Mouse (Mus musculus): Measurements from ENCODE around the gene Gnas. TPM values are rescaled to one million over a fixed set of nuclear protein-coding genes. Genes with fewer than 3 reads are reported as not detected.

Gene Gnas
- total RNA-seq (2021): 1,000 to 10,000 TPM; 3,043 to 3,192 TPM
- long read RNA-seq, experiment 1, transcript Gnas-207 (11 exons, 1,789 nt): minor isoform, 130 of 1,744 reads
- long read RNA-seq, experiment 1, transcript Gnas-211 (13 exons, 2,465 nt): minor isoform, 122 of 1,744 reads
- long read RNA-seq, experiment 1, transcript Gnas-206 (11 exons, 1,695 nt): minor isoform, 64 of 1,744 reads
- long read RNA-seq, experiment 1, transcript Gnas-208 (12 exons, 1,716 nt): major isoform, 904 of 1,744 reads
- long read RNA-seq, experiment 1, partial matches to known transcripts: 282 of 1,744 reads
- long read RNA-seq, experiment 1, other reads (novel, unspliced or antisense): 213 of 1,744 reads
- long read RNA-seq, experiment 2, transcript Gnas-207 (11 exons, 1,789 nt): minor isoform, 259 of 3,651 reads
- long read RNA-seq, experiment 2, transcript Gnas-211 (13 exons, 2,465 nt): minor isoform, 224 of 3,651 reads
- long read RNA-seq, experiment 2, transcript Gnas-208 (12 exons, 1,716 nt): major isoform, 2,188 of 3,651 reads
- long read RNA-seq, experiment 2, transcript Gnas-206 (11 exons, 1,695 nt): minor isoform, 123 of 3,651 reads
- long read RNA-seq, experiment 2, partial matches to known transcripts: 625 of 3,651 reads
- long read RNA-seq, experiment 2, other reads (novel, unspliced or antisense): 182 of 3,651 reads

DNA sequence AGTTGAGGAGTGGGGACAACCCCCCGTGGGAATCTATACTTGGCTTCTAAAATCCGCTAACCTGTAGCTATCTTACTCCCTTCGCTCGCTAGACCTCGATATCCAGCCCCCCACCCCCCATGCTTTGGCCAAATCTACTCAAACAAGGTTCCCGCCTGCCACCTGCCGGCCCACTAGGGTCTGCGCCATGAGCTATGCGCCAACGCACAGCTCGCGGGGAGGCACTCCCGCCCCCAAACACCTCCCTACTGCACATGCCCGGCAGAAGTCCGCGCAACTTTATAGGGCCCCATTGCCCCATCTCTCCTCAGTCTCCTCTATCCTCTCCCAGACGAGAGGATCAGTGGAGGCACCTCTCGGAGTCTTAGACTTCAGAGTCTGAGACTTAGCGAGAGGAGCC is at the start of gene Gnas:
Gene Gnas, plus strand, starts transcription at position 310 of the 400 bp plus-strand sequence.
- DNase-seq (ENCODE audit: low spot score in 2 of 2): no peak

DNA sequence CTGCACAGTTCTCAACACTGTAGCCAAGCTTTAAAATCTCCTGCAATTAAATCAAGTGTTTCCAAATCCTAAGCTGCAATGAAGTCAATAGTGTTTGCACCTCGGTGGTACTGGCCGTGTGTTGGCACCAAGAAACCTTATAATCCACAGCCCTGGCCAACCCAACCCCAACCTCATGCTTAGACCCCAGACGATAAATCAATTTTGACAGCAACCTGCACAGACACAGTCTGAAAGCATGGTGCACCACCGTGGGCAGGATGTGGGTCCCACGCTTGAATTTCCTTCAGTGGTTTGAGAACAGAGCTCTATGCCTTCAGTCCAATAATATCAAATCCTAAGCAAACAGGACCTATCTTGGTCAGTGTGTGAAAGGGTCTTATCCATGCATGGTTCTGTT is 41.7 kb upstream of the Gnas start:
- no peak for DNase-seq (ENCODE audit: low spot score in 2 of 2)

DNA sequence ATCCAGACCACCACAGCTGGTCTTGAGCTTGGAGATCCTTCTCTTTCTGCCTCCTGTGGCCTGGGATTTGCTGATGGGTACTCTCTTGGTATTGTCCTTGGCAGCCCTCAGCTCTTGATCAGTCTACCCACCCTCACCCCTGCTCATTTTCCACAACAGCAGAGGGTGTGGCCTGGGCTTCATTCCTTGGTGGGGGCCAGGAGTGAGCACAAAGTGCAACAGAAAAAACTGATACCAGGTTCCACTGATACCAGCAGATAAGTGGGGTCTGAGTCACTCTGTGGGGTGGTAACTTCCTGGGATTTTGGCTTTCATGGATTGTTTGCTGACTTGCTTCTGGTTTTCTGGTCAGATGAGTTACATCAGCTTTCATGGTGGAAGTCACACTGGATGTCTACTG is 32.2 kb upstream of the Gnas start:
- no peak for DNase-seq (ENCODE audit: low spot score in 2 of 2)

DNA sequence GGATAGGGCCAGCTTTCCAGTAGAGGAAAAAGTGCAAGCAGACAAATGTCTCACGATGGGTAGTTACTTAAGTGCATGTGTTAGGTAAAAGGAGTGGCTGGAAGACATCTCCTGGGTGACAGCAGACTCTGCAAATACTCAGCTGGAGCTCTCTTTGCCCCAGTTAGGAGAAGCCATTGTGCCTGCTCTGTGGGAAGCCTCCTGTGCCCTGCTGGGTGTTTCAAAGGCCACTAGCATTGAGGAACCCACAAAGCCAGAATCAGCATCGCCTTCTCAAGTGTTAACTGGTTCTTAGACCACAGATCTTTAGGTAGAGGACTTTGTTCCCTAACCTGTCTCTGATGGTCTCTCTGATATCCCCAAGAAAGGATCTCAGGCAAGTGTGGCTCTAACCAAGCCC is 26.8 kb upstream of the Gnas start:
- DNase-seq (ENCODE audit: low spot score in 2 of 2): no peak

DNA sequence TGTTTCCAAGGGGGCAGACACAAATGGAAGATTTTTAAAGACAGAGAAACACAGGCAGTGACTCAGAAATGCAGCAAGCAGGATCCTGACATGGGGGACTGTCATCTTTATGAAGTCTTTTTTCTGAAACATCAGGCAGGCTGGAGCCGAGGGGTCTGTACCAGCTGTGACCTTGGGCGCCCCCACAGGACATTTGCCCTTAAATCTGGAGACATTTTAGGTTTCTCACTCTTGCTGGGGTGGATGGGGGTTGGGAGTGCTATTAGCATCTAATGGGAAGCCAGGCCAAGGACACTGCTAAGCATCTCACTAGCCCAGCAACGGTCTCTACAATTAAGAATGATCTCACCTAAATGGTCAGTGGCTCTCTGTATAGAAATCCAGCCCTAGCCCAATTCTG is 24.1 kb upstream of the Gnas start:
- no peak for DNase-seq (ENCODE audit: low spot score in 2 of 2)

DNA sequence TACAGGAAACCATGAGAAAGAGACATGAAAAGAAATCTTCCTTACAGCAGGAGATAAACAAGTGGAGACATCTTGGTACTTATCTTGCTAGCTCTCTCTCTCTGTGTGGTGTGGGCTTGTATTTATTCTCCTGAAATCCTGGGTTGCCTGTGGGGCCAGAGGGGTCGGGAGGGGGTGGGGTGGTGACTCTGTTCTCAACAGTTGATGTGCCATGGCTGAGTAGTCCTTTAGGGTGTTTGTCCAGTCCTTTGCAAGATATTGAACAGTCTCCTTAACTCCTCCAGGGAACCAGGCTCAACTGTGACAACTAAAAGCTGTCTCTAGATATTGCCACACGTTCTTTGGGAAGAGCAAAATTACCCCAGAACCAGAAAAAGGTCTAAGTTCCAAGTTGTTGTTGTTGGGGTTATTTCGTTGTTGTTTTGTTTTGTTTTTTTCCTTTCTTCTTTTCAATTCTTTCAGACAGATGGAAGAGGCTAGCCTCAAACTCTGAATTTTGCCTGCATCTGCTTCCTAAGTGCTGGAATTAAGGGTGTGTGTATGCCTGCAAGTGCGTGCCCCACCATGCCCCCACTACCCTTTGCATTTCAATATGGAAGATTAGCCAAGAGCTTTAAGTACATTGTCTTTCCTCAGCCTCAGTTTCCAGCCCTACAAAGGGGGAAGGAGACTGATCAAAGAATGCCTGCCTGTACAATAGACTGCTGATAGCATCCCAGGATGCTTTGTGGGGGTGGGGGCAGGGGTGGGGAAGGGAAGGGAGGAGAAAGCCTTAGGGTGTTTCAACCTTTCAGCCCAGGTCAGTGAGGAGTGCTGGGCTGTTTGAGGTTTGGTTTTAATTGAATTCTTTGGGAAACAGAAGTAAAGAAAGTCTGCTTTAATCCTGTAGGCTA is 23.0 kb upstream of the Gnas start:
- DNase-seq (ENCODE audit: low spot score in 2 of 2): no peak

DNA sequence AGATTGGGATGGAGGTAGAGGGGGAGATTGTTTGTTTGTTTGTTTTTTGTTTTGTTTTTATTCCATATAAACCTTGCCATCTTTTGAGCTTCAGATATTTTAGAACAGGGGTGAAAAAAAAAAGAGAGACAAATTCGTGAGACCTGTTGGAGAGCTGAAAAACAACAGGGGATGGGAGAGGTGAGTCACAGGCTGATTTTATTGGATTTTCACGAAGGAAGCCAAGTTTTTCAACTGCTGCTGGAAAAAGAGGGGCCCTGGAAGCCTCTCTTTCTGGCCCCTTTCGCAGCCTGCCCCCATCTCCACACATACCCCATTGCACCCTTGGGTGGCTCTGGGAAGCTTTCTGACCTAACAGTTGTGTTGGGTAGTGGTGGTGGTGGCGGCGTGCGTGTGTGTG is 22.3 kb upstream of the Gnas start:
- DNase-seq (ENCODE audit: low spot score in 2 of 2): no peak

DNA sequence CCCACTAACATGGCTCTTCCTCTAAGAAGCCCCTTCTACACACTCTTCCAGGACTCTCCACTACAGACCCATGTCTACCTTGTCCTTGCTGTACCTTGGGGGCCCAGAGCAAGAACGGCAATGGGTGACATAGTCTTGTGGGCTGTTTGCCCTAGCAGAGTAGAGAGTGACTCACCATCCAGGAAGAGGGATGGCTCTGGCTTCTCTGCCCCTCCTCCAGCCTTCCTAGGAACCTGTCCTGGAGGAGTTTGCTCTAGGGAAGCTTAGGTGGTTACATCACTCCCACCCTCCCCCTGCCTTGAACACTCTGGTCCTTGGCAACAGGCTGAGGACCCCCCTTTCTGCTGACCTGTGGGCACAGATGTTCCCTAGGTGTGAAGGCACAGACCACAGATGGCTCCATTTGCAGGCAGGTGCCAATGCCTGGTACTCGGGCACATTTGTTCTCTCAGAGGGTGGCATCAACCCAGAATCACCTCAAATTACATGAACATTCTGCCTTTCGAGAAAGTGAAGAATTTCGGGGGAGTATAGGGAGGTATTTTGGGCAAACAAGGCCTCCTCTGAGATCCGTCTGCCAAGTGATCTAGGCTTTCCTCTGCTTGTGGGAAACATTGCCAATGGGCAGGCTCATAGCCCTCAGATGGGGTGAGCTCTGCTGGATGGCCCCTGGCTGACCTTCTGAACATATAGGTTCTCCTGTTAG is 20.9 kb upstream of the Gnas start:
- DNase-seq (ENCODE audit: low spot score in 2 of 2): no peak

DNA sequence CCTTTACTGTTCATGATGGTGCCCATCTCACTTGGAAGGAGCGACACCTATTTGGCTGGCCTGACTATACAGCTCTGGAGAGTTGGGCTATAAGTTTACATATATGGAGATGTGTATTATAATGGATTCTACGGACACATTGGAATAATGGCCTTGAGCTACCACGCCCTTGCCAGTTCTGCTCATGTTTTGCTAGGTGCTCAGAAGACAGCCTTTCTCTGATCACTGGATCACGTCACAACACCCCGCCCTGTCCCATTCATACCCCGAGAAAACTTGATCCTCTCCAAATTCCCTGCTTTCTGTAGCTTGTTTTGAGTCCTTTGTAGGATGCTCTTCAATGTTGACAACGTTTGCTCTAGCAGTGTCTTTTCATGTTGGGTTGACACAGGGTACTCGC is 19.9 kb upstream of the Gnas start:
- DNase-seq (ENCODE audit: low spot score in 2 of 2): no peak

DNA sequence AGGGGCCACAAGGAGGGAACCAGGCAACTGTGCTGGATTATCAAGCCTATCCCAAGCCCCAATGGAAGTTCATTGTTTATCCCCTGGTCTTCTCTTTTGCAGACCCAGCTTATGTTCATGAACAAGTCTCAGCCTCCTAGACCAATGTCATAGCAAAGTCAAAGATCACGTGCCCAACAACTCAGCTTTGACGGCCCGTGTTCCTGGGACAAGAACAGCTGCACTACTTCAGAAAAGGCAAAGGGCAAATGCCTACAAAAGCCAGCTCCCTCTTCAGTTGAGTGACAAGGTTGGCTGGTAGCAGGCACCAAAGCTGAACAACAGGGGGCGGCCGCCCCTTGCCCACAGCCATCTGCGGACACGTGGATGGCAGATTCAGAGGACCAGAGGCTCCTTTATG is 13.7 kb upstream of the Gnas start:
- DNase-seq (ENCODE audit: low spot score in 2 of 2): no peak

DNA sequence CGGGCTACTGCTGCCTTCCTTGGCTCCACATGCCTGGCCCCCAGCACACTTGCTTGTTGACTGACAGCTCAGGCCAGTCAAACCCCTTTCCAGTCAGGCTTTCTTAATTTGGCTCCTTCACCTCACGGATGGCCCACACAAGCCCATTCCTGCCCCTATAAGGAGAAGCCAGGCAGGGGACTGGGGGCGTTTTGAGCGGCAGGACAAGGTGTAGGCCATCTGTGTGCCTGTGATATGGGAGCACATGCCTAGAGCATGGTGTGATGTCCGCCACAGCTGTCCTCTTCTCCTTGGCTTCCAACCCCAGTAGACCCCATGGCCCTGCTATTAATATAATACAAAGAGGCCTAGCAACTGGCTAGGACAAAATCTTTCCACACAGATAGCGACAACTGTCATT is 12.7 kb upstream of the Gnas start:
- DNase-seq (ENCODE audit: low spot score in 2 of 2): no peak

DNA sequence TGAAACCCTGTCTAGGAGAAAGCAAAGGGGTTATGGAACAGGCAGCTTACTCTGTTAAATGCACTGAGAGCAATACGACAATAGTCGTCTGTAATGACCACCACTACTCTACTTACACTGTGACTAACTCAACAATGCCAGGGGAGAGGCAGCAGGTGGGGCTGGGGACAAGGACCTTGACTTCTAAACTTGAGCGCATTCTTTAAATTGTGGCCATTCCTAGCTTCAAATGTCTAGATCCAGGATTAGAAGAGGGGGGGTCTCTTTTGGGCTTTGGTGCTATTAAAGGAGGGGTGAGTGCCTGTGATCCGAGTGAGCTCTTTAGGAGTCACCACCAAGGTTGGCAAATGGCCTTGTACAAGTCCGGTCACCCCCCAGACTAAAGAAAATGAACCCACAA is 11.0 kb upstream of the Gnas start:
- no peak for DNase-seq (ENCODE audit: low spot score in 2 of 2)

DNA sequence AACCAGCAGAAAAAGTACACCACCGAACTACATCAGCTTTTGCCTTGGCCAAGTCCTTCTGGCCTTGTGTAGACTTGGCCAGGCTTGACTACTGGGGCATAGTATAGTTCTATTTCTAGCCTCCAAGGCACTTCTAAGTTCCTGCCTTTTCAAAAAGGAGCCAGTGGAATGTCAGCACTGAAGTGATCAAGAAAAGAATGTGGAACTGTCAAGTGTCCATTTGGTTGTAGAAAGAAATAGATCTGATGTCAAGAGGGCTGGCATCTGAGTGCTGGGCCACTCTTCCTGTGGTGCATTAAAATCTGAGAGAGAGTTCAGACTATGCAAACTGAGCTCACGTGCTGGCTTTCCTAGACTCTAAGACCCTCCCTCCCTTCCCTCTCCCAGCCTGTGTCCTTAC is 10.2 kb upstream of the Gnas start:
- no peak for DNase-seq (ENCODE audit: low spot score in 2 of 2)

DNA sequence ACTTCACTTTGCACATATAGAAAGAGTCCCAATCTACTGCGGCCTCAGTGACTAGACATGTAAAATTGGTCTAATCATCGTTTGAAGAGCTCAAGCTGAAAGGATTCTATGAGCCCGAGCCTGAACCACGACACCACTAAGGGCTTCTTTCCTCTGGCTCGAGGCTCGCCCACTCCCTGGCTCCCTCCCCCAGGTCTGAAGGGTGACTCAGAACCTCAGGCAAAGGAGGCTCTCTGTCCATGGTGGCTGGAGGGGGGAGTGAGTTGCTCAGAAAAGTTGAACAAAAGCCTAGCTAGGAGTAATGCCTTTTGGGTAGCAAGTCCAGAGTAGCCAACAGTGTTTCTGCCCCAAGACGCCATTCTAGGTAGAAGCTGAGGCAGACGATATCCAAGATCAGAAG is 4.3 kb upstream of the Gnas start:
- DNase-seq (ENCODE audit: low spot score in 2 of 2): no peak

DNA sequence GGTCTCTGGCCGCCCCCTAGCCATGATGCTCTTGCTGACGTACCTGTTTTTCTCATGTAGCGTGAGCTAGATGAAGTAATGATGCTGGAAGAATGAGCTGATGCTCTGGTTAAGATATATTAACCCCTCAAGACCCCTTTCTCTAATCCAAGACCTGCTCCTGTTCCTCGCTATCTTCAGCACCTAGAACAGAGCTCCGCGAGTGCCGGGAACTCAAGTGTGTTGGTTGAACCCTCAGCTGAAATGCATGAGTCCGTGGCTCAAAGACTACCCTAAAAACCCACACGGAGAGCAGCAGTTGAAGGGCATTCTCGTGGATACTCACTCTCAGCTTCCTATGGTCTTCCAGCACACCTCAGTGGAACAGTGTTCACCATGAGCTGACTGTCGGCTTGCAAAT is 779 bp upstream of the Gnas start:
- no peak for DNase-seq (ENCODE audit: low spot score in 2 of 2)

DNA sequence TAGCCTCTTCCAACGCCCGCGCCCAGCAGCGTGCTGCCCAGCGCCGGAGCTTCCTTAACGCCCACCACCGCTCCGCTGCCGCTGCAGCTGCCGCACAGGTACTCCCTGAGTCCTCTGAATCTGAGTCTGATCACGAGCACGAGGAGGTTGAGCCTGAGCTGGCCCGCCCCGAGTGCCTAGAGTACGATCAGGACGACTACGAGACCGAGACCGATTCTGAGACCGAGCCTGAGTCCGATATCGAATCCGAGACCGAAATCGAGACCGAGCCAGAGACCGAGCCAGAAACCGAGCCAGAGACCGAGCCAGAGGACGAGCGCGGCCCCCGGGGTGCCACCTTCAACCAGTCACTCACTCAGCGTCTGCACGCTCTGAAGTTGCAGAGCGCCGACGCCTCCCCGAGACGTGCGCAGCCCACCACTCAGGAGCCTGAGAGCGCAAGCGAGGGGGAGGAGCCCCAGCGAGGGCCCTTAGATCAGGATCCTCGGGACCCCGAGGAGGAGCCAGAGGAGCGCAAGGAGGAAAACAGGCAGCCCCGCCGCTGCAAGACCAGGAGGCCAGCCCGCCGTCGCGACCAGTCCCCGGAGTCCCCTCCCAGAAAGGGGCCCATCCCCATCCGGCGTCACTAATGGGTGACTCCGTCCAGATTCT is 812 bp downstream of the Gnas start:
- DNase-seq (ENCODE audit: low spot score in 2 of 2): no peak

DNA sequence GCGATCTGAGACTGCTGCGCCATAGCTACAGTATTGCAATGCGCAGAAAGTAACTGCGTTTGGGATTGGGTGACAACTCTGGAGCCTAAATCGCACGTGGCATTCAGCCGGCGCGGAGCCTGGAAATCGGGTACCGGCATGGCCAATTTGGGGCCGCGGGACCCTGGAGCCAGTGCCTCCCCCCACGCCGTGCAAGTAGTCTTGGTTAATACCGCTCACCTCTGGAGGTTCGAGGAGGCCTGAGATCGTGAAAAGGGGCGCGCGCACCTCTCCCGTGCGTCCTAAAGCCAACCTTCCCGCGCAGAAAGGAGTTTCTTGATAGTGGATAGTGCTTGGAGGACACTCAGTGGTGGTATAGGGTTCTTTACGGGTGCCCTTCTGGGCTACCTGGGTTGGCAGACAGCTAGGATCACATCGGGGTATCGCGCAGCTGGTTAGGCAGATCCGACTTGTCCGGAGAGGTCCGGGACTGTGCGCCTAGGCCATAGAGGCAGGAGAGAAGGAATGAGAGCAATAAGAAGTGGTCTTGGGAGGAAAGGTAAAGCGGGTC is 1.9 kb downstream of the Gnas start:
- no peak for DNase-seq (ENCODE audit: low spot score in 2 of 2)

DNA sequence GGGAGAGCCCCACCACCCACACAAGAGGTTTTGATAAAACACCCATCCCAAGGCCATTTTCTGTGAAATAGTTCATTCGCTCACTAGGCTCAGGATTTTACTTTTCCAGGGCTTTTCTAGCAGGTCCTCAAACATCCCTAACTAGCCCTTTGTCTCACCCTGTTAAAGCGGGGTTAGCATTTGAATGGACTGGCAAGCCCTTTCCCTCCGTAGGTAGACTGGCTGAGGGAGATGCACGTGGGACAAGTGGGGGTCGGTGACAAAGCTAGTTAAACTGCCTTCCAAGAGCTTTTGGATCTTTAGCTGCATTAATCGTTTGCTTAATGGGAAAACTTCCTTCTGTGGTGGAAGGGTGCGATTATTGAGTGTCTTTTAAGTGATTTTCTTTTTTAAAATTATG is 3.8 kb downstream of the Gnas start:
- no peak for DNase-seq (ENCODE audit: low spot score in 2 of 2)

DNA sequence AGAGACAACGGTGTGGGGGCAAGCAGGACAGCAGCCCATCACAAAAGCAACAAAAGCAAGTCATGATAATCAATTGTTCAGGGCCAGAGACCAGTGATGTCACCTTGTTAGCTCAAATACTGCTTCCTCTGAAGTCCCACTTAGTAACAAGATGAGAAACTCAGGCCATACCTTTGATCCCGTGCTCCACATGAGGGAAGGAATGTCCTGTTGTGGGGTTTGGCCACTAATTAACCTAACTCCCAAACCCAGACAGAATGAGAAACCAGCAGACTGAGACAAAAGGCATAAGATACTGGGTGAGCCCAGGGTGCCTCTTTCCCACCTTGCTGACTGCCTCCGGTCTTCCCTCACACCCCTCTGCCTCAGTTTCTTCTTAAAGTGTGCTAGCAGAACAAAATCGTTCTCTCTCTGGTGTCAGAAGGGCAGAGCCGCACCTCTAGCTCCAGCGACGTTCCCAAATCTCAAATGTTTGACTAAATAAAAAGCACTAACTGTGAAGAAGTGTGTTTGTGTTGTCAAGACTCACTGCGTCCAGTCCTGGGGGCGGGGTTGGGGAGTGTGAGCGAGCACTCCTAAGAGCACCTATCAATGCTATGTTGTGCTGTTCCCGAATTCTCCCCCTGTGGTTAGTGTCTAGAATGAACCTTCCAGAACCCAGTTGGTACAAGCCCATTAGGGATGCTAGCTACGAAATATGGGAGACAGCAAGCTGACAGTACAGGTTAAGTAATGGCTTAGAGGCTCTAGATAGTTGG is 4.7 kb downstream of the Gnas start:
- no peak for DNase-seq (ENCODE audit: low spot score in 2 of 2)

All from adrenal gland, postnatal 4 days (tissue).